Mouse (Mus musculus): ENCODE data around the gene Col15a1. TPM values are rescaled to one million over a fixed set of nuclear protein-coding genes. Genes with fewer than 3 reads are reported as not detected.

Col15a1 gene
- polyA plus RNA-seq (2014; fragmentation: Nextera tagmentation; extraction: Ambion mirVana) = 2.9 TPM in 2 replicates

- H3K9me3 ChIP-seq (ENCODE audit: control insufficient read depth, low read length) = no peaks in the 10 kb centered on the region
- no peak within 1 kb of the TSS for H3K27ac ChIP-seq (ENCODE audit: low read depth, low read length)
- H3K36me3 ChIP-seq (ENCODE audit: control insufficient read depth, insufficient read depth, low read length) = no peaks in the 10 kb centered on the region
- peak within 1 kb of the TSS; percentile 54 for H3K9ac ChIP-seq (ENCODE audit: low read length)
- no peak for ATAC-seq (ENCODE audit: low FRiP score)
- peak within 1 kb of the TSS; percentile 86 for H3K4me2 ChIP-seq
- under 1% methylated on average over 36 of the region's 45 CpGs for WGBS
- DNase-seq (ENCODE audit: low spot score, missing footprints) = peak; percentile 83
- H3K27me3 ChIP-seq (ENCODE audit: control insufficient read depth, insufficient read depth, low read length) = peaks cover 33% of the 10 kb centered on the region
- peaks cover 5% of the 10 kb centered on the region; the same call in 1 of the 2 replicates for H3K4me1 ChIP-seq (ENCODE audit: control insufficient read depth, insufficient read depth, low read length)
- peak within 1 kb of the TSS; percentile 44 for H3K4me3 ChIP-seq (ENCODE audit: low read depth, low read length)
Measured at GRCm38 (mm10) chr4:47207969-47208420, at the start of gene Col15a1. TSS of gene Col15a1 (plus strand) at chr4:47208161.

- Histone ChIP-seq H3K9ac (ENCODE audit: low read length) (no peak overlapping the region), H3K9me3 (ENCODE audit: control insufficient read depth, low read length) (no peaks in the 10 kb centered on the region; the same call in 1 of the 2 replicates), H3K4me2 (no peak overlapping the region), H3K4me3 (ENCODE audit: low read depth, low read length) (no peak overlapping the region), H3K36me3 (ENCODE audit: control insufficient read depth, insufficient read depth, low read length) (no peaks in the 10 kb centered on the region), H3K4me1 (ENCODE audit: control insufficient read depth, insufficient read depth, low read length) (peaks cover 9% of the 10 kb centered on the region; the same call in 1 of the 2 replicates), H3K27me3 (ENCODE audit: control insufficient read depth, insufficient read depth, low read length) (no peaks in the 10 kb centered on the region), H3K27ac (ENCODE audit: low read depth, low read length) (peak overlapping the region; percentile 30; the same call in 1 of the 2 replicates)
- peak; percentile 89 for DNase-seq (ENCODE audit: low spot score, missing footprints)
- peak; percentile 69 for ATAC-seq (ENCODE audit: low FRiP score)
- WGBS = 13% methylated on average over 3 of the region's 4 CpGs
Measured at GRCm38 (mm10) chr4:47161103-47161755, 46.7 kb upstream of the Col15a1 start.

GRCm38 (mm10) chr4:47161756-47162587, 46.0 kb upstream of the Col15a1 start:
- 69% methylated on average over 12 of the region's 12 CpGs for WGBS
- Histone ChIP-seq H3K36me3 (ENCODE audit: control insufficient read depth, insufficient read depth, low read length) (no peaks in the 10 kb centered on the region), H3K27ac (ENCODE audit: low read depth, low read length) (no peak overlapping the region), H3K4me3 (ENCODE audit: low read depth, low read length) (no peak overlapping the region), H3K9me3 (ENCODE audit: control insufficient read depth, low read length) (no peaks in the 10 kb centered on the region; the same call in 1 of the 2 replicates), H3K27me3 (ENCODE audit: control insufficient read depth, insufficient read depth, low read length) (no peaks in the 10 kb centered on the region), H3K4me2 (no peak overlapping the region), H3K9ac (ENCODE audit: low read length) (no peak overlapping the region), H3K4me1 (ENCODE audit: control insufficient read depth, insufficient read depth, low read length) (peaks cover 9% of the 10 kb centered on the region; the same call in 1 of the 2 replicates)
- peak; percentile 80 for DNase-seq (ENCODE audit: low spot score, missing footprints)
- ATAC-seq (ENCODE audit: low FRiP score) = no peak

- Histone ChIP-seq H3K36me3 (ENCODE audit: control insufficient read depth, insufficient read depth, low read length) (no peaks in the 10 kb centered on the region), H3K27ac (ENCODE audit: low read depth, low read length) (no peak overlapping the region), H3K4me2 (no peak overlapping the region), H3K9ac (ENCODE audit: low read length) (no peak overlapping the region), H3K9me3 (ENCODE audit: control insufficient read depth, low read length) (no peaks in the 10 kb centered on the region), H3K4me1 (ENCODE audit: control insufficient read depth, insufficient read depth, low read length) (no peaks in the 10 kb centered on the region), H3K4me3 (ENCODE audit: low read depth, low read length) (no peak overlapping the region), H3K27me3 (ENCODE audit: control insufficient read depth, insufficient read depth, low read length) (no peaks in the 10 kb centered on the region)
- ATAC-seq (ENCODE audit: low FRiP score) = no peak
- 39% methylated on average over 1 of the region's 1 CpGs for WGBS
- no peak for DNase-seq (ENCODE audit: low spot score, missing footprints)
Measured at GRCm38 (mm10) chr4:47172314-47172713, 35.6 kb upstream of the Col15a1 start.

- no peaks in the 10 kb centered on the region for H3K4me1 ChIP-seq (ENCODE audit: control insufficient read depth, insufficient read depth, low read length)
- H3K36me3 ChIP-seq (ENCODE audit: control insufficient read depth, insufficient read depth, low read length) = no peaks in the 10 kb centered on the region
- ATAC-seq (ENCODE audit: low FRiP score) (no peak), DNase-seq (ENCODE audit: low spot score, missing footprints) (peak; percentile 59)
- H3K27ac ChIP-seq (ENCODE audit: low read depth, low read length) = no peak overlapping the region
- H3K9me3 ChIP-seq (ENCODE audit: control insufficient read depth, low read length) = no peaks in the 10 kb centered on the region
- no peak overlapping the region for H3K4me2 ChIP-seq
- H3K27me3 ChIP-seq (ENCODE audit: control insufficient read depth, insufficient read depth, low read length) = no peaks in the 10 kb centered on the region
- WGBS = 91% methylated on average over 8 of the region's 8 CpGs
- H3K9ac ChIP-seq (ENCODE audit: low read length) = no peak overlapping the region
- no peak overlapping the region for H3K4me3 ChIP-seq (ENCODE audit: low read depth, low read length)
Measured at GRCm38 (mm10) chr4:47177101-47177500, 30.9 kb upstream of the Col15a1 start.

- H3K4me2 ChIP-seq = no peak overlapping the region
- H3K9me3 ChIP-seq (ENCODE audit: control insufficient read depth, low read length) = no peaks in the 10 kb centered on the region
- WGBS = 67% methylated on average over 8 of the region's 8 CpGs
- no peak for ATAC-seq (ENCODE audit: low FRiP score)
- H3K4me3 ChIP-seq (ENCODE audit: low read depth, low read length) = no peak overlapping the region
- H3K36me3 ChIP-seq (ENCODE audit: control insufficient read depth, insufficient read depth, low read length) = no peaks in the 10 kb centered on the region
- no peaks in the 10 kb centered on the region for H3K27me3 ChIP-seq (ENCODE audit: control insufficient read depth, insufficient read depth, low read length)
- H3K9ac ChIP-seq (ENCODE audit: low read length) = no peak overlapping the region
- no peaks in the 10 kb centered on the region for H3K4me1 ChIP-seq (ENCODE audit: control insufficient read depth, insufficient read depth, low read length)
- peak; percentile 70 for DNase-seq (ENCODE audit: low spot score, missing footprints)
- H3K27ac ChIP-seq (ENCODE audit: low read depth, low read length) = no peak overlapping the region
Measured at GRCm38 (mm10) chr4:47178261-47178961, 29.6 kb upstream of the Col15a1 start.

- Histone ChIP-seq H3K4me3 (ENCODE audit: low read depth, low read length) (no peak overlapping the region), H3K4me2 (no peak overlapping the region), H3K9ac (ENCODE audit: low read length) (no peak overlapping the region), H3K36me3 (ENCODE audit: control insufficient read depth, insufficient read depth, low read length) (no peaks in the 10 kb centered on the region), H3K9me3 (ENCODE audit: control insufficient read depth, low read length) (no peaks in the 10 kb centered on the region), H3K27ac (ENCODE audit: low read depth, low read length) (no peak overlapping the region), H3K27me3 (ENCODE audit: control insufficient read depth, insufficient read depth, low read length) (no peaks in the 10 kb centered on the region), H3K4me1 (ENCODE audit: control insufficient read depth, insufficient read depth, low read length) (no peaks in the 10 kb centered on the region)
- WGBS = 90% methylated on average over 5 of the region's 5 CpGs
- peak; percentile 77 for DNase-seq (ENCODE audit: low spot score, missing footprints)
- no peak for ATAC-seq (ENCODE audit: low FRiP score)
Measured at GRCm38 (mm10) chr4:47179535-47179934, 28.4 kb upstream of the Col15a1 start.

GRCm38 (mm10) chr4:47184058-47184661, 23.8 kb upstream of the Col15a1 start:
- Histone ChIP-seq H3K27ac (ENCODE audit: low read depth, low read length) (no peak overlapping the region), H3K9me3 (ENCODE audit: control insufficient read depth, low read length) (no peaks in the 10 kb centered on the region), H3K36me3 (ENCODE audit: control insufficient read depth, insufficient read depth, low read length) (no peaks in the 10 kb centered on the region), H3K4me2 (no peak overlapping the region), H3K27me3 (ENCODE audit: control insufficient read depth, insufficient read depth, low read length) (no peaks in the 10 kb centered on the region), H3K4me3 (ENCODE audit: low read depth, low read length) (no peak overlapping the region), H3K9ac (ENCODE audit: low read length) (no peak overlapping the region), H3K4me1 (ENCODE audit: control insufficient read depth, insufficient read depth, low read length) (no peaks in the 10 kb centered on the region)
- DNase-seq (ENCODE audit: low spot score, missing footprints) (peak; percentile 78), ATAC-seq (ENCODE audit: low FRiP score) (no peak)
- 40% methylated on average over 6 of the region's 6 CpGs for WGBS

Measured in midbrain, embryonic 11.5 days (tissue).